Mouse (Mus musculus) bone marrow macrophage, adult 2 months (primary cell): ENCODE data around the gene Flvcr2.

ENCODE experiments used
- CTCF ChIP-seq: IDR thresholded peaks from 2 replicates; pipeline ENCODE4 v1.5.1; 2012; ENCODE audit warnings: low read depth, mild to moderate bottlenecking, low read length, moderate library complexity
- POLR2A ChIP-seq: IDR thresholded peaks from 2 replicates; pipeline ENCODE4 v1.6.1; 2012; ENCODE audit warnings: mild to moderate bottlenecking, low read depth, low read length, borderline replicate concordance

- no peak for TF ChIP-seq POLR2A
- no peak for TF ChIP-seq CTCF
Measured at GRCm38 (mm10) chr12:85704566-85704965, 41.8 kb upstream of the Flvcr2 start.
